Mouse (Mus musculus) bone marrow, adult 2 months (tissue): ENCODE data around the gene Olfr574.

Experiments
- CTCF ChIP-seq: fragments of 200-500 bp; IDR thresholded peaks from 2 replicates; pipeline ENCODE4 v1.5.1; 2011; ENCODE audit warnings: low read length, control low read depth; ENCODE audit not compliant: control insufficient read depth, insufficient read depth
- POLR2A ChIP-seq: fragments of 200-500 bp; IDR thresholded peaks from 2 replicates; pipeline ENCODE4 v1.6.1; 2011; ENCODE audit warnings: low read depth, mild to moderate bottlenecking, control low read depth, low read length, borderline replicate concordance; ENCODE audit not compliant: control insufficient read depth

- TF ChIP-seq POLR2A, result no peak
- TF ChIP-seq CTCF, result no peak
Measured at GRCm38 (mm10) chr7:102958593-102958992, 10.3 kb downstream of the Olfr574 start, which contains the start of gene Olfr575.
